Mouse (Mus musculus) layer of hippocampus, adult 18-20 months (tissue): Measurements from ENCODE around the gene Tmem121. TPM values are rescaled to one million over a fixed set of nuclear protein-coding genes. Genes with fewer than 3 reads are reported as not detected.

ENCODE experiments used
- DNase-seq, 2 experiments: peaks; one replicate each; pipeline ENCODE4 v3.0.0; 2022; ENCODE audit warnings: low spot score in 2 of 2
- total RNA-seq, 2 experiments: library from RNA; stranded (reverse); gene quantifications; 2 replicates each; pipeline ENCODE4 v1.2.3; 2021

The Tmem121 gene
- total RNA-seq, 2 experiments from 2014 or later, result 19.4 to 25.4 TPM

- DNase-seq, result no peak
Measured at GRCm38 (mm10) chr12:113148381-113149035, 37.2 kb upstream of the Tmem121 start.

GRCm38 (mm10) chr12:113149341-113149740, 36.4 kb upstream of the Tmem121 start:
- DNase-seq, result no peak

- no peak for DNase-seq
Measured at GRCm38 (mm10) chr12:113149896-113150295, 35.8 kb upstream of the Tmem121 start.

DNA sequence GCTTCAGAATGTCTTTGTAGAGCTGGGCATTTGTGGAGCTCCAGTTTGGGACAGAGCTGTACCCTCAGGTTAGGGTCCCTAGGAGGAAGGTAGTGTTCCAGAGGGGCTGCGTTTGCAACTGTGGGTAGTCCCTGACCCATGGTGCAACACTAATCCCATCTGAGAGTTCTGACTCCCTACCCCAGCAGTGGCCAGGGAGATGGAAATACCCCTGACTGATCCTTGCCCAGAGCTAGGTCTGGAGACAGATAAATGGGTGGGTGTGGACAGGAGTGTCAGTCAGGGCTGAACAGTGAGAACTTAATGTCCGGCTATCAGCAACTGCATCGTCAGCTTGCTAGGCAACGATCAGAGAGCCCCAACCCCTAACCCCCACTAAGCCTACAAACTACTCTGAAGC, 35.1 kb upstream of the Tmem121 start:
- no peak for DNase-seq

GRCm38 (mm10) chr12:113151046-113151445, 34.7 kb upstream of the Tmem121 start:
- no peak for DNase-seq

- DNase-seq, result no peak
Measured at GRCm38 (mm10) chr12:113151661-113152271, 34.0 kb upstream of the Tmem121 start.

DNA sequence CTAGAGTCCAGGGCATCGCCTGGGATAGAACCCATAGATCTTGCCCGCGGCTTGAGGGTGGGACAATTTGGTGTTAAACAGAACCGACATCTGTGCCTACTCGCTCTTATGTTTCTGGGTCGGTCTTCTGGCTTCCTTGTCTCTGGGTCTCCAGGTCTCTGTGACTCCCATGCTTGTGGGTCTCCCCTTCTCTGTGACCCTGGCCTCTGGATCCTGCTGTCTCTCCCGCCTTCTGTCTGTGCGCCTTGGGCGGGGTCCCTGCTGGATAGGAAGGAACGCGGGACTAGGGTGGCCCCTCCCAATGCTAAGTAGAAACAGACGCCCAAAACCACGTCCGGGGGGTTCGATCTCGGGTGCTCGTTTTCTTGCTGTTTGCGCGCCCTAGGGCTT, 33.5 kb upstream of the Tmem121 start:
- no peak for DNase-seq

DNA sequence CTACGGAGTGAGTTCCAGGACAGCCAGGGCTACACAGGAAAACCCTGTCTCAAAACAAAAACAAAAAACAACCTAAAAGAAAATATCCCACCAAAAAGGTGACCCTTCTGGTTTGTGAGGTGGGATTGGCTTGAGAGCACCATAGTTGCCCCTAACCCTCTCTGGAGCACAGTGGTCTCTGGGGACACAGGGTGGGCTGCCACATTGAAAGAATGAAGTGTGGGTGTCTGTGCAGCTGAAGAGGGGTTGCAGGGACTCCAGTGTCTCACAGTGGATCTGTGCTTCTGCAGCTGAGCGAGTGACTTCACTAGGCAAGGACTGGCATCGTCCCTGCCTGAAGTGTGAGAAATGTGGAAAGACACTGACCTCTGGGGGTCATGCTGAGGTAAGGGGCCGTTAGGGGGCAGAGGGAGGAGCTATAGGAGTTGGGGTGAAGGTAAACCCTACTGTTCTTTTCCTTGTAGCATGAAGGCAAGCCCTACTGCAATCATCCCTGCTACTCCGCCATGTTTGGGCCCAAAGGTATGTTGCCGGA, 32.7 kb upstream of the Tmem121 start:
- no peak for DNase-seq

DNA sequence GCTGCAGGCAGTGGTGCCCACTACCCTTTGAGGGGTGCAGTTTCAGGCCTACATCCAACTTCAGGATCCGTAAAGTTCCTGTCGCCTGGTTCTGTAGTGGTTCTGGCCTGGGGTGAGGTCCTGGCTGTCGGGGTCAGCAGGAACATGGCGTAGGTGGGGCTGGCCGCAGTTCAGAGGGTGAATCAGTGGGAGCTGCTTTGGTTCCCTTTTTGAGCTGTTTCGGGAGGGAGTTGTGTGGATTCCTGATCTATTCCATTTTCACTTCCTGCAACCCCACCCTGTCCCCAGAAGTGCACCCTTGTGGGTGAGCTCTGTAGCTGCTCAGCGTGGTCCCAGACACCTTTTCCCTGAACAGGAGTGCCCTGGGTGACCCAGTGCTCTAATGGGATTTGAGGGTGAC, 31.8 kb upstream of the Tmem121 start:
- DNase-seq, result no peak

DNA sequence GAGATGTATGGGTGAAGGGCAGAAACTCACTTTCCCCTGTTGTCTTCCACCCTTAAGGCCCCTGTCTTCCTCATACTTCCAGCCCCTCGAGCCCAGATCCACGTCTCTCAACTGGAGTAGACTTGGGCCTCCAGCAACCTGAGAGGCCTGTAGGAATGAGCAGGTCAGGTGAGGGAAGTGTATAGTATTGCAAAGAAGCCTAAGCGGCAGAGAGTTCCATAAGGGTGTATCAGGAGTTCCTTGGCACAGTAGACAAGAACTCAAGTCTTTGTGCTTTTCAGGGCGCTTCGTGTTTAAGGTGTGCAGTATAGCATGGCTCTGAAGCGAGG, 31.0 kb upstream of the Tmem121 start:
- no peak for DNase-seq

DNA sequence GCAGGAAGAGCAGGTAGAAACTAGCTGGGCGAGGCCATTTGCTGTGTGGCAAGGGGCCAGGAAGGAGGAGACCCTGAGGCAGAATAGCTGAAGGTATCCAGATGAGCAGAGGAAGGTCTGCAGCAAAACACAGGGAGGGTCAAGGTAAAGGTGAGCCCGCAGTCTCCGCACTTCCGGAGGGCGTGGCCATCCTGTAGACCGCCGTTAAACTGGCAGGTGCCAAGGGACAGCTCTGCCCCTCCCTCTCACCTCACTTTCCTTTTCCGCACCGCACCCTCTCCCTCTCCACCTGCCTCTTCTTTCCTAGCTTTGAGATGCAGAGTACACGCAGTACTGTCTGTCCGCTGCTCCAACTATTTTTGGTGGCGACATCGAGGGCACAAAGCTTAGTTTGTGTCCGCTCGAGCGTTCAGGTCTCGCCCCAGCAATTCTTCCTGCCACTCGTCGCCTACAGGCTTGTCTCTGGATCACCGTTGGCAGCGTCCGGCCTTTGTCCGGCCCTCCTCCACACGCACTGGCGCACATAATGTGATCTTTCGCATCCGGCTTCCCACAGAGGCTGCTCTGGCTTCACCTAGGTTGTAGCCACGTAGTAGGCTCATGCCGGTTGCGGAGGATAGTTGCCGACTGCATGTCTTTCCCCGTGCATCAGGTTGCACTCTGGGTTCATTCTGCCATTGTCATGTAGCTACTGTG, 30.5 kb upstream of the Tmem121 start:
- DNase-seq, result no peak

DNA sequence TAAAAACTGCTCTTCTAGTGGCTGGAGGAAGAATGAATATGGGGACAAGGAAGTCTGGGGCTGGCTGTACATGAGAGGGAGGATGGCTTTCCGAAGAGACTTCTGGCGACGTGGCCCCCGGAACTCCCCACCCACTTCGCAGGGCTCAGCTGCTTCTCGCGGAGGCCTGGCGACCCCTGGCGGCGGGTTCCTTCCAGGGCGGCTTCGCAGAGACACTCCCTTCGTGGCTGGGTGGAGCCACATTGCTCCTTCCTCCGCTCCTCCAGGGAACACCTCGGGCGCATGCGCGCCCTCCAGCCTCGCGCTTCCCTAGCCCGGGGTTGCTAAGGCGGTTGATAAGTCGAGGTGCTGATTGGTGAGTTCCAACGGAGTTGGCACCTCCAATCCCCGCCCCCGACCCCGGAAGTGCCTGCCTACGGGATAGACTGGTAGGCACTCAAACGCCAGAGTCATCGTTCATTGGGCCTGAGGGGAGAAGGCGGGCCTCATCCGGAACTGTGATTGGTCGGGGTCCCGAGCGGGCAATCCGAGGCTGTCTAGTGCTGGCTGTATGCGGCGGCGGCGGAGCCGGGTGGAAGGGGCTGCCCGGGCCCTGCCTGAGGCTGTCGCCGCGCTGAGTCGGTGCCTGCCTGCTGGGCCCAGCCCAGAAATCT, 29.7 kb upstream of the Tmem121 start, which contains the start of gene Tedc1:
Tedc1 (plus strand) TSS at position 535 of the 653 bp plus-strand sequence.
- DNase-seq, result peak; percentile 99 to 100

- no peak for DNase-seq
Measured at GRCm38 (mm10) chr12:113156540-113156929, 29.2 kb upstream of the Tmem121 start.

GRCm38 (mm10) chr12:113157002-113157401, 28.7 kb upstream of the Tmem121 start:
- no peak for DNase-seq

DNA sequence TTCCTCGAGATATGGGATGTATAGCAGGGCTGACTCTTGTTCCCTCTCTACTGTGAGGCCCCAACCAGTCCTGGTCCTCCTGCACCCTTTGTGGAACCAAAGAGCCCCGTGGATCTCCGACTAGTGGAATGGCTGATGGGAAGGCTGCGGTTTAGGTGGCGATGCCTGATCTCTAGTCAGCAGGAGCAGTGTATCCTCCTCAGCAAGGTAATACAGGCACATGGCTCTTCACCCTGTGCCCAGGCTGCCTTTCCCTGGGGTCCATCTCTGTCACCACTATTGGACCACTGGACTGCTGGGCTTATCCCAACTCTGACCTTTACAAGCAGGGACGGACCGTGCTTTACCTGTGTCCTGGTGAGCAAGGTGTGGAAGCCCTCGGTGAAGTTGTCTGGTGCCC, 28.2 kb upstream of the Tmem121 start:
- no peak for DNase-seq

GRCm38 (mm10) chr12:113157971-113158370, 27.8 kb upstream of the Tmem121 start:
- DNase-seq, result no peak

GRCm38 (mm10) chr12:113163561-113164006, 22.1 kb upstream of the Tmem121 start:
- no peak for DNase-seq

GRCm38 (mm10) chr12:113168031-113168536, 17.6 kb upstream of the Tmem121 start:
- no peak for DNase-seq

- DNase-seq, result no peak
Measured at GRCm38 (mm10) chr12:113176960-113177725, 8.6 kb upstream of the Tmem121 start.

- DNase-seq, result no peak
Measured at GRCm38 (mm10) chr12:113181020-113181419, 4.7 kb upstream of the Tmem121 start.

DNA sequence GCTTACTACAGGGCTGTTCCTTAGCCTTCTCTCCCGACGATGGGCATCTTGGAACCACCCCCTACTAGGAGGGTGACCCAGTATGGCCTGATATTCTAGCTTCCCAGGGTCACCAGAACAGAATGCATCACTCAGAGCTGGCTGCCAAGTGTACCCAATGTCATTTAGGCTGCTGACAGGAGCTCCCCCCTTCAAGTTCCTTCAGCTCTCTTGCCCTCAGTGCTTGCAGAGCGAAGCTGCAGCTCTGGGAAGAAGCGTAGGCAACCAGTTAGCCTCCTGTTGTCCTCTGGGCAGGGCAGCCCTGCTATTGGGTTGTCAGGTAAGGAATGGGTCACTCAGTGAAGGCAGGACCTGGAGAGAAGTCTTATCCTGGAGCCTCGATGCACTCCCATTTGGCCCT, 785 bp upstream of the Tmem121 start:
- DNase-seq, result no peak
